Mouse (Mus musculus) heart, embryonic 11.5 days (tissue): ENCODE results near the gene Elmo3. TPM values are rescaled to one million over a fixed set of nuclear protein-coding genes. Genes with fewer than 3 reads are reported as not detected.

Experiments used
- ATAC-seq: fragments of 200-750 bp; cut with Nextera tagmentation; replicated peaks from 2 replicates; pipeline ENCODE4 v1.8.0; 2017; ENCODE audit warnings: moderate library complexity; ENCODE audit not compliant: insufficient number of reproducible peaks, low FRiP score, low TSS enrichment
- H3K27ac ChIP-seq: fragments of 300-500 bp; sonication (generic); 2 replicates; pipeline ENCODE4 v1.5.1; 2014; ENCODE audit warnings: mild to moderate bottlenecking, low read depth, low read length
- H3K27me3 ChIP-seq: fragments of 300-500 bp; sonication (generic); 2 replicates; pipeline ENCODE4 v1.6.1; 2014; ENCODE audit warnings: mild to moderate bottlenecking, low read length, mixed read lengths; ENCODE audit not compliant: control insufficient read depth, insufficient read depth
- H3K36me3 ChIP-seq: fragments of 300-500 bp; sonication (generic); 2 replicates; pipeline ENCODE4 v1.6.1; 2014; ENCODE audit warnings: mild to moderate bottlenecking, low read length, moderate library complexity, mixed read lengths; ENCODE audit not compliant: control insufficient read depth, insufficient read depth
- H3K4me1 ChIP-seq: fragments of 300-500 bp; sonication (generic); 2 replicates; pipeline ENCODE4 v1.6.1; 2014; ENCODE audit warnings: low read length; ENCODE audit not compliant: control insufficient read depth, insufficient read depth
- H3K4me2 ChIP-seq: fragments of 300-500 bp; sonication (generic); 2 replicates; pipeline ENCODE4 v1.6.1; 2014; ENCODE audit warnings: mild to moderate bottlenecking, moderate library complexity
- H3K4me3 ChIP-seq: fragments of 300-500 bp; sonication (generic); 2 replicates; pipeline ENCODE4 v1.5.1; 2014; ENCODE audit warnings: low read depth, low read length
- H3K9ac ChIP-seq: fragments of 300-500 bp; sonication (generic); 2 replicates; pipeline ENCODE4 v1.6.1; 2014; ENCODE audit warnings: mild to moderate bottlenecking, low read depth, low read length, moderate library complexity
- H3K9me3 ChIP-seq: fragments of 300-500 bp; sonication (generic); replicated peaks from 2 replicates; pipeline ENCODE4 v1.6.1; 2016; ENCODE audit warnings: low read length; ENCODE audit not compliant: control insufficient read depth
- WGBS: fragments of 180-500 bp; shearing (Covaris S2); extraction: QIAGEN DNeasy Blood & Tissue Kit; methylation state at CpG from one replicate; pipeline ENCODE4 v1.1.7; 2014; ENCODE audit not compliant: insufficient replicate concordance; 5-methylcytosine and 5-hydroxymethylcytosine counted together
- polyA plus RNA-seq: library from polyadenylated mRNA; unstranded; fragments of >200 nt; fragmentation: Nextera tagmentation; extraction: Ambion mirVana; gene quantifications from 2 replicates; pipeline ENCODE4 v1.2.1, GENCODE M21; 2014

Gene Elmo3
- polyA plus RNA-seq, 1 experiment from 2014 or later = 4.2 TPM

DNA sequence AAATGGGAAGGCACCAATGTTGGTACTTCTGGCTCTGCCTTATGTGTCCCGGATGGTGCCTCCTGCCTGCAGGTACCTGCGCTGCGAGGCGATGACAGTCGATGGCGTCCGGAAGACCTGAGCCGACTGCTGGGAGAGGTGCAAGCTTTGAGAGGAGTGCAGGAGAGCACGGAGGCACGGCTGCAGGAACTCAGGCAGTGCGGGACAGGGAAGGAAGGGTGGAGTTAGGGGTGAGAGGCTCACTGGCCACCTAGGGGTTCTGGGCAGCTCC is 34.5 kb upstream of the Elmo3 start:
- under 1% methylated on average over 11 of the region's 11 CpGs for WGBS
- Histone ChIP-seq H3K27me3 (peaks cover 98% of the 10 kb centered on the region), H3K27ac (no peak overlapping the region), H3K36me3 (no peaks in the 10 kb centered on the region), H3K9ac (no peak overlapping the region), H3K4me2 (peak overlapping the region; percentile 20; the same call in 1 of the 2 replicates), H3K4me3 (no peak overlapping the region), H3K4me1 (peaks cover 23% of the 10 kb centered on the region), H3K9me3 (peaks cover 5% of the 10 kb centered on the region; the same call in 1 of the 2 replicates)
- ATAC-seq = no peak

GRCm38 (mm10) chr8:105275387-105275786 is 30.0 kb upstream of the Elmo3 start:
- Histone ChIP-seq H3K27ac (no peak overlapping the region), H3K27me3 (peaks cover 91% of the 10 kb centered on the region), H3K4me1 (peaks cover 14% of the 10 kb centered on the region), H3K9me3 (no peaks in the 10 kb centered on the region), H3K4me2 (peak overlapping the region; percentile 81), H3K9ac (no peak overlapping the region), H3K36me3 (no peaks in the 10 kb centered on the region), H3K4me3 (peak overlapping the region; percentile 41)
- ATAC-seq = no peak
- 8% methylated on average over 11 of the region's 11 CpGs for WGBS

DNA sequence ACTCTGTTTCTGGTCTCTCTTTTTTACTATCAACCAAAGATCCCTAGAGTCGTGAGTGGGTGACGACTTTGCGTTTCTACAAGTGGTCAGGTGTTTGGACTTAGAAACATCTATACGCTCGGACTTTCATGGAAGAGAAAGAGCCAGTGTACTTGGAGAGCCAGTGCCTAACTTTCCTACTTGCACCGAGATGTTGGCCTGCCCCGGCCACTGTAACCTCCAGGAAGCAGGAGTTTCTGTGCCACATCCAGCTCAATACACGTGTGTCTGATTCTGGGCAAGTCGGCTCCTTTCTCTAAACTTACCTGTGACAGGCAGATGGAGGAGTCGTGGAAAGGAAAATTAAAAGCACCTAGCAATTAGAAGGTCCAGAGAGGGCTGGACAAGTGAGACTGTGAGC is 29.6 kb upstream of the Elmo3 start, which contains the start of gene Nol3:
Nol3 (plus strand) TSS at position 301 of the 400 bp plus-strand sequence.
- no peak for ATAC-seq
- Histone ChIP-seq H3K36me3 (no peaks in the 10 kb centered on the region), H3K9ac (peak within 1 kb of the TSS; percentile 57; the same call in 1 of the 2 replicates), H3K4me2 (peak within 1 kb of the TSS; percentile 81), H3K9me3 (no peaks in the 10 kb centered on the region), H3K4me3 (peak within 1 kb of the TSS; percentile 41), H3K27me3 (peaks cover 90% of the 10 kb centered on the region), H3K27ac (no peak within 1 kb of the TSS), H3K4me1 (peaks cover 11% of the 10 kb centered on the region)
- 10% methylated on average over 10 of the region's 10 CpGs for WGBS

GRCm38 (mm10) chr8:105276292-105277120 is 28.9 kb upstream of the Elmo3 start:
- Histone ChIP-seq H3K4me3 (peak overlapping the region; percentile 41), H3K27me3 (peaks cover 86% of the 10 kb centered on the region), H3K36me3 (no peaks in the 10 kb centered on the region), H3K27ac (no peak overlapping the region), H3K9ac (peak overlapping the region; percentile 57; the same call in 1 of the 2 replicates), H3K9me3 (no peaks in the 10 kb centered on the region), H3K4me1 (peaks cover 11% of the 10 kb centered on the region), H3K4me2 (peak overlapping the region; percentile 81)
- peak; percentile 62; the same call in 1 of the 2 replicates for ATAC-seq
- 5% methylated on average over 29 of the region's 30 CpGs for WGBS

DNA sequence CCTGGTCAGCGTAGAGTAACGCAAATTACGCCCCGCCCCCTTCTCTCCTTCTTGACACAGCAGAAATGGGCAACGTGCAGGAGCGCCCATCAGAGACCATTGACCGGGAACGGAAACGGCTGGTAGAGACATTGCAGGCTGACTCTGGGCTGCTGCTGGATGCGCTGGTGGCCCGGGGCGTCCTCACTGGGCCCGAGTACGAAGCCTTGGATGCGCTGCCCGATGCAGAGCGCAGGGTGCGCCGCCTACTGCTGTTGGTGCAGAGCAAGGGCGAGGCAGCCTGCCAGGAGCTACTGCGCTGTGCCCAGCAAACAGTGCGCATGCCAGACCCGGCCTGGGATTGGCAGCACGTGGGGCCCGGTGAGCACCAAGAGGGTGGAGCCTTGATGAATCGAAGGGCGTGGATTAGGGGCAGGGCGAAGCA is 26.5 kb upstream of the Elmo3 start:
- peak overlapping the region; percentile 59 for H3K4me2 ChIP-seq
- peak overlapping the region; percentile 22 for H3K4me3 ChIP-seq
- no peak for ATAC-seq
- H3K27me3 ChIP-seq = peaks cover 72% of the 10 kb centered on the region
- no peaks in the 10 kb centered on the region for H3K36me3 ChIP-seq
- peaks cover 11% of the 10 kb centered on the region for H3K4me1 ChIP-seq
- WGBS = 3% methylated on average over 28 of the region's 28 CpGs
- 0 out of 2 replicates have a peak overlapping the region, but pooled peaks have one; percentile 34 for H3K9ac ChIP-seq
- H3K9me3 ChIP-seq = no peaks in the 10 kb centered on the region
- H3K27ac ChIP-seq = no peak overlapping the region

DNA sequence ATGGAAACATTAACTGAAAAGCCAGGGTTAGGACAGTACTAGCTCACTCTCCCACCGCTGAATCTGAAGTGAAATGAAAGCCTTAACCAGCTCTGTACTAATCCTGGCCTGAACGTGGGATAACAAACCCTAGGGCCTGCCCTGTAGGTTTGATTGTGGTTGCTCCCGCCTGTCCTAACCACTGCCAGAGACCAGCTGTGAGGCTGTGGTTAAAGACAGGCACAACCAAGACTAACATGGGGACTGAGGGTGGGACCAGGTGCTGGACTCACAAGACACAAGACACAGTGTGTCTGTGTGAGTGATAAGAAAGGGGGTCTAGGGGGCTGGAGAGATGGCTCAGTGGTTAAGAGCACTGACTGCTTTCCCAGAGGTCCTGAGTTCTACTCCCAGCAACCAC is 24.8 kb upstream of the Elmo3 start:
- Histone ChIP-seq H3K9me3 (no peaks in the 10 kb centered on the region), H3K4me1 (peaks cover 10% of the 10 kb centered on the region), H3K27ac (no peak overlapping the region), H3K27me3 (peaks cover 55% of the 10 kb centered on the region), H3K4me3 (no peak overlapping the region), H3K36me3 (no peaks in the 10 kb centered on the region; the same call in 1 of the 2 replicates), H3K9ac (no peak overlapping the region), H3K4me2 (no peak overlapping the region)
- ATAC-seq = no peak
- 73% methylated on average over 3 of the region's 3 CpGs for WGBS

DNA sequence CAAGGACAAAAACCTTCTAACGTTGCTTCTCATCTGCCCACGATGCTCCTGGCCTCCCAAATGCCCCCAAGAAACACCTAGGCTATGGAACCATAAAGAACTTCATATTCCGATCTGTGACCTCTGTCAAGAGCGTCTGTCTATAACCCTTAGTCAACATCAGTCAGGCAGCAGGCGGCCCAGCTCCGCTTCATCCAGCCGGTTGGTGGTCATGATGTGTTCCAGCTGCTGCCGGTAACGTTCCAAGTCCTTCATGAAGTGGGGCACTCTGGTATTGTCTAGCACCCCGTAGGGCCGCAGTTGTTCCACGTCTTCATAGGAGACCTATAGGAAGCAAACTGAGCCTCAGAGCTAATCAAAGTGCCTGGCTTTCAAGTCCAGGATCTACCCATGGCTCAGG is 23.6 kb upstream of the Elmo3 start:
- H3K4me2 ChIP-seq = no peak overlapping the region
- no peak overlapping the region for H3K4me3 ChIP-seq
- H3K27me3 ChIP-seq = peaks cover 43% of the 10 kb centered on the region
- H3K4me1 ChIP-seq = peaks cover 6% of the 10 kb centered on the region
- H3K27ac ChIP-seq = no peak overlapping the region
- H3K36me3 ChIP-seq = no peaks in the 10 kb centered on the region; the same call in 1 of the 2 replicates
- H3K9me3 ChIP-seq = no peaks in the 10 kb centered on the region
- ATAC-seq = no peak
- no peak overlapping the region for H3K9ac ChIP-seq
- WGBS = 84% methylated on average over 12 of the region's 12 CpGs

DNA sequence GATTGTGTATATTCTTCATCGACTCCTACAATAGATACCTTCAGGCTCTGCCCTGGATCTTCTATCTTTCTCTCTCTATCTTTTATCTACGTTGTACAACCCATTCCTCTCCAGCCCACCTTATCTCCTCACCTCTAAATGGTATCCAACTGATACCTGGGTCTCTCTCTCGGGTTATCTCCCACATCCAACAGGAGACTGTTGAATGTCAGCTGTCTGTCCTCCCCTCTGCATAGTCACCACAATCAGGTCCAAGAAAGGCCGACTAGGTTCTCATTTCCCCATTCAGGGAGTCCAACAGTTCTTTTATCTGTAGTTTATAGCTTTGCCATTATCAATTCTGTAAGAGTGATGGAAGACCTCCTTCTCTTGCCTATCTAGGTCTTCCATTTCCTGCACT is 23.2 kb upstream of the Elmo3 start:
- ATAC-seq = no peak
- Histone ChIP-seq H3K9ac (no peak overlapping the region), H3K9me3 (no peaks in the 10 kb centered on the region), H3K4me2 (no peak overlapping the region), H3K36me3 (no peaks in the 10 kb centered on the region; the same call in 1 of the 2 replicates), H3K4me3 (no peak overlapping the region), H3K27ac (no peak overlapping the region), H3K27me3 (peaks cover 39% of the 10 kb centered on the region), H3K4me1 (peaks cover 6% of the 10 kb centered on the region)
- 61% methylated on average over 4 of the region's 4 CpGs for WGBS
